Mouse (Mus musculus): ENCODE results near the gene Trpc7.

- TF ChIP-seq CTCF (IDR thresholded peaks at IDR 0.05; ENCODE audit: low read depth, low read length) (no peak), POLR2A (IDR thresholded peaks at IDR 0.05; ENCODE audit: extremely low read depth, insufficient read depth, low read length) (no peak)
Measured at GRCm38 (mm10) chr13:56914721-56915120, 18.9 kb upstream of the Trpc7 start.

Data from liver, adult 2 months (tissue).